Mouse (Mus musculus) telencephalon, adult 2 months (tissue): ENCODE results near the gene Man1a2.
A peak's percentile ranks its signal among the peaks of the same experiment; 100 is the strongest.

Source experiments
- DNase-seq: peaks from one replicate; pipeline ENCODE4 v3.0.0-alpha.2; 2011; ENCODE audit warnings: low read depth, low spot score

The Man1a2 gene

GRCm38 (mm10) chr3:100685087-100685762, at the start of gene Man1a2:
TSS of gene Man1a2 (minus strand) at chr3:100685503.
- no peak for DNase-seq

- DNase-seq, result no peak
Measured at GRCm38 (mm10) chr3:100734482-100735154, 49.3 kb upstream of the Man1a2 start.

GRCm38 (mm10) chr3:100731896-100732295, 46.6 kb upstream of the Man1a2 start:
- no peak for DNase-seq

GRCm38 (mm10) chr3:100731347-100731746, 46.0 kb upstream of the Man1a2 start:
- DNase-seq, result peak; percentile 32

- DNase-seq, result peak; percentile 77
Measured at GRCm38 (mm10) chr3:100728008-100728712, 42.9 kb upstream of the Man1a2 start.

- DNase-seq, result no peak
Measured at GRCm38 (mm10) chr3:100725960-100726674, 40.8 kb upstream of the Man1a2 start.

GRCm38 (mm10) chr3:100720786-100721300, 35.5 kb upstream of the Man1a2 start:
- no peak for DNase-seq

- no peak for DNase-seq
Measured at GRCm38 (mm10) chr3:100716241-100716640, 30.9 kb upstream of the Man1a2 start.

- DNase-seq, result no peak
Measured at GRCm38 (mm10) chr3:100715367-100715766, 30.1 kb upstream of the Man1a2 start.

- no peak for DNase-seq
Measured at GRCm38 (mm10) chr3:100713142-100714005, 28.1 kb upstream of the Man1a2 start.

- DNase-seq, result no peak
Measured at GRCm38 (mm10) chr3:100712140-100712539, 26.8 kb upstream of the Man1a2 start.

- no peak for DNase-seq
Measured at GRCm38 (mm10) chr3:100711486-100711885, 26.2 kb upstream of the Man1a2 start.

- DNase-seq, result no peak
Measured at GRCm38 (mm10) chr3:100707117-100707516, 21.8 kb upstream of the Man1a2 start.

- peak; percentile 68 for DNase-seq
Measured at GRCm38 (mm10) chr3:100705128-100705667, 19.9 kb upstream of the Man1a2 start.

GRCm38 (mm10) chr3:100703847-100704644, 18.7 kb upstream of the Man1a2 start:
- DNase-seq, result no peak

GRCm38 (mm10) chr3:100702875-100703846, 17.9 kb upstream of the Man1a2 start:
- DNase-seq, result no peak

GRCm38 (mm10) chr3:100688747-100689146, 3.4 kb upstream of the Man1a2 start:
- DNase-seq, result no peak

GRCm38 (mm10) chr3:100686756-100687155, 1.5 kb upstream of the Man1a2 start:
- DNase-seq, result no peak
